Mouse (Mus musculus) liver, embryonic 18 days (tissue): ENCODE measurements around the gene Olfr1020. TPM values are rescaled to one million over a fixed set of nuclear protein-coding genes. Genes with fewer than 3 reads are reported as not detected.

Experiments
- polyA plus RNA-seq: library from polyadenylated mRNA; depleted of rRNA; stranded (reverse); fragments of >200 nt; gene quantifications from 2 replicates; pipeline ENCODE4 v1.2.3, GENCODE M21; 2012; rRNA removed

Gene Olfr1020
- not detected in 2 replicates for polyA plus RNA-seq

DNA sequence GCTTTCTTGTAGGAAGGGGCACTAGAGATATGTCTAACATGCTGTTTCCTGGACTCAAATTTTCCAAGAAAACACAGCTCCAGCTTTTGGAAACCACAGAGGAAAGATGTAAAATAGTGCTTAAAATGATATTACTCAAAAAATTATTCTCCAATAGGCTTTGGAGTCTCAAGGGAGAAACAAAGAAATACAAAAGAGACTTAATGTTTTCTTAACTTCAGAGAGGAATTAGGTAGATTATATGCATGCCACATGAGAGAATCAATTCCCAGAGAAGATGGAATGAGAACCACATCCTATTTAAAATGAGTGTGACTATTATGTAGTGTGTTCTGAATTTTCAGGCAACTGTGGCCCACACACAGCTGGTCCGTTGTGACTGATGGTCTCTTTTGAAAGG, at the start of gene Olfr1020:
Gene Olfr1020 (plus strand): TSS at position 301 of the 400 bp plus-strand sequence.

GRCm38 (mm10) chr2:85802444-85802843, 44.4 kb upstream of the Olfr1020 start, which contains the start of gene Olfr1016:
Gene Olfr1016, minus strand, starts transcription at chr2:85802544.

GRCm38 (mm10) chr2:85818179-85818578, 28.7 kb upstream of the Olfr1020 start, which contains the start of gene Olfr1018:
Gene Olfr1018, plus strand, starts transcription at chr2:85818479.

DNA sequence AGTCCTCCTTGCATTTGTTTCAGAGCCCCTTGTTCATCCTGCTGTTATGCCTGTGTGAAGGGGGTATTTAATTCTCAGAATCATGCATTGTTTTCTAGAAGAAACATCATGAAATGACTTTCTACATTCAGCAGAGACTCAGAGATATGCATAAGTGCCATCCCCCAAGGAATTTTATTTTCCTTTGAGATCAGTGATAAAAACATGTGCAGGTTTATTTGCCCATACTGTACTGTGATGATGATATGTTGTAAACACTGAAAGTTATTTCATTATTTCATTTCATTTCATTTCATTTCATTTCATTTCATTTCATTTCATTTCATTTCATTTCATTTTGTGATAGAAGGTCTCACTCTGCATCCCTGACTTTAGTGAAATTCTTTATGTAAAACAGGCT, 1.4 kb upstream of the Olfr1020 start, which contains the start of gene Olfr1019:
Gene Olfr1019 (minus strand): TSS at position 101 of the 400 bp plus-strand sequence.

DNA sequence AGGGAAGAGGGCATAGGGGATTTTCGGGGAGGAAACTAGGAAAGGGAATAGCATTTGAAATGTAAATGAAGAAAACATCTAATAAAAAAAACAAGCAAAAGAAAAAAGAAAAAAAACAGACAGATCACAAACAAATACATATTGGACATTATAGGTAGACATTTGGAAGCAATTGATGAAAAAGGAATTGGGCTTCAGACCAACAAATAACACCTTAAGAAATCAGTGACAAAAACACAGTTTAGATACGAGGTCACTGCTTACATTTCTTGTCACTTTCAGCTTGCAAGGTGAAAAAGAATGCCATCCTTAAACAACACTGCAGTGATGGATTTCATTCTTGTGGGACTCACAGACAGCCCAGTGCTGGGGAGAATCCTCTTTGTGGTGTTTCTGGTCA, 21.5 kb downstream of the Olfr1020 start, which contains the start of gene Olfr1022:
Gene Olfr1022 (plus strand): TSS at position 301 of the 400 bp plus-strand sequence.

GRCm38 (mm10) chr2:85885340-85885739, 38.5 kb downstream of the Olfr1020 start, which contains the start of gene Olfr1023:
Gene Olfr1023, plus strand, starts transcription at chr2:85885640.

Other genes starting within 250 kb of the Olfr1020 start
- gene Olfr1000, start 235.1 kb upstream of the Olfr1020 start, polyA plus RNA-seq: not detected in 2 replicates
- gene Olfr1002, start 196.3 kb upstream of the Olfr1020 start, polyA plus RNA-seq: not detected in 2 replicates
- not detected in 2 replicates for gene Olfr154, start 182.6 kb upstream of the Olfr1020 start, polyA plus RNA-seq
- gene Olfr1006, start 168.3 kb upstream of the Olfr1020 start, polyA plus RNA-seq: not detected in 2 replicates
- not detected in 2 replicates for gene Olfr1008, start 157.6 kb upstream of the Olfr1020 start, polyA plus RNA-seq
- not detected in 2 replicates for gene Olfr1009, start 131.6 kb upstream of the Olfr1020 start, polyA plus RNA-seq
- not detected in 2 replicates for gene Olfr1012, start 84.3 kb upstream of the Olfr1020 start, polyA plus RNA-seq
- gene Olfr1013, start 79.9 kb upstream of the Olfr1020 start, polyA plus RNA-seq: not detected in 2 replicates
- gene Olfr1014, start 74.3 kb upstream of the Olfr1020 start, polyA plus RNA-seq: not detected in 2 replicates
- not detected in 2 replicates for gene Olfr1015, start 65.0 kb upstream of the Olfr1020 start, polyA plus RNA-seq
- not detected in 2 replicates for gene Olfr1016, start 44.5 kb upstream of the Olfr1020 start, polyA plus RNA-seq
- not detected in 2 replicates for gene Olfr1018, start 28.6 kb upstream of the Olfr1020 start, polyA plus RNA-seq
- gene Olfr1019, start 1.5 kb upstream of the Olfr1020 start, polyA plus RNA-seq: not detected in 2 replicates
- not detected in 2 replicates for gene Olfr1022, start 21.6 kb downstream of the Olfr1020 start, polyA plus RNA-seq
- not detected in 2 replicates for gene Olfr1023, start 38.6 kb downstream of the Olfr1020 start, polyA plus RNA-seq
- not detected in 2 replicates for gene Olfr1024, start 58.0 kb downstream of the Olfr1020 start, polyA plus RNA-seq
- not detected in 2 replicates for gene Olfr1025-ps1, start 68.2 kb downstream of the Olfr1020 start, polyA plus RNA-seq
- not detected in 2 replicates for gene Olfr1026, start 74.5 kb downstream of the Olfr1020 start, polyA plus RNA-seq
- gene Olfr1028, start 103.4 kb downstream of the Olfr1020 start, polyA plus RNA-seq: not detected in 2 replicates
- not detected in 2 replicates for gene Olfr1029, start 126.9 kb downstream of the Olfr1020 start, polyA plus RNA-seq
- not detected in 2 replicates for gene Olfr1030, start 132.2 kb downstream of the Olfr1020 start, polyA plus RNA-seq
- gene Olfr1031, start 143.3 kb downstream of the Olfr1020 start, polyA plus RNA-seq: not detected in 2 replicates
- gene Olfr1032, start 158.5 kb downstream of the Olfr1020 start, polyA plus RNA-seq: not detected in 2 replicates
- 3.3 and 3.4 TPM in 2 replicates for gene Olfr1033, start 173.6 kb downstream of the Olfr1020 start, polyA plus RNA-seq
- gene Olfr1034, start 198.8 kb downstream of the Olfr1020 start, polyA plus RNA-seq: 0.94 and 1.0 TPM in 2 replicates
- not detected in 2 replicates for gene Olfr1036, start 227.0 kb downstream of the Olfr1020 start, polyA plus RNA-seq
- not detected in 2 replicates for gene Olfr1037, start 240.4 kb downstream of the Olfr1020 start, polyA plus RNA-seq